Mouse (Mus musculus): Measurements from ENCODE around the gene Fbxl18. TPM values are rescaled to one million over a fixed set of nuclear protein-coding genes. Genes with fewer than 3 reads are reported as not detected.

The Fbxl18 gene
- polyA plus RNA-seq (2015; fragmentation: Nextera tagmentation; extraction: Ambion mirVana), result 40.1 and 40.4 TPM in 2 replicates

- peak within 1 kb of the TSS; percentile 68 for H3K4me3 ChIP-seq (replicated peaks)
- H3K4me2 ChIP-seq (replicated peaks), result peak within 1 kb of the TSS; percentile 94
- H3K4me1 ChIP-seq (replicated peaks), result peaks cover 34% of the 10 kb centered on the region
- ATAC-seq, result peak; percentile 99
- H3K9ac ChIP-seq (replicated peaks), result peak within 1 kb of the TSS; percentile 83
- H3K27me3 ChIP-seq, result no peaks in the 10 kb centered on the region
- peaks cover 17% of the 10 kb centered on the region for H3K36me3 ChIP-seq
- no peaks in the 10 kb centered on the region for H3K9me3 ChIP-seq
- WGBS, result under 1% methylated on average over 40 of the region's 40 CpGs
- H3K27ac ChIP-seq, result peak within 1 kb of the TSS; percentile 86
Observed at GRCm38 (mm10) chr5:142894918-142895613, at the start of gene Fbxl18. TSS of gene Fbxl18 (minus strand) at chr5:142895421.

DNA sequence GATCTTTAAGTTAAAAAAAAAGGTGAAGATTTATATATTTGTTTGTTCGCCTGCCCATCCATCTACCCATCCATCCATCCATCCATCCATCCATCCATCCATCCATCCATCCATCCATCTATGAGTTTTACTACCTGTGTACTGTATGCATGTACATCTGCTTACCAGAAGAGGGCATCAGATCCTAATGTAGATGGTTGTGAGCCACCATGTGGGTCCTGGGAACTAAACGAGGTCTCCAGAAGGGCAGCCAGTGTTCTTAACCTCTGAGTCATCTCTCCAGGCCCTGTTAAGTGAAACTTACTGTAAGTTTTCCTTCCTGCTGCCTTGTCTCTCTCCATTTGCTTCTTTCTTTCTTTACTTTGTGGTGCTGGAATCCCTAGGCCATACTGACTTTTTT, 45.2 kb upstream of the Fbxl18 start:
- ATAC-seq, result no peak
- no peak overlapping the region for H3K4me2 ChIP-seq (replicated peaks)
- WGBS, result 76% methylated on average over 2 of the region's 2 CpGs

GRCm38 (mm10) chr5:142937956-142938727, 42.9 kb upstream of the Fbxl18 start:
- Histone ChIP-seq H3K4me2 (replicated peaks) (no peak overlapping the region), H3K36me3 (no peaks in the 10 kb centered on the region), H3K9me3 (no peaks in the 10 kb centered on the region), H3K9ac (replicated peaks) (no peak overlapping the region), H3K4me3 (replicated peaks) (no peak overlapping the region), H3K4me1 (replicated peaks) (peaks cover 6% of the 10 kb centered on the region), H3K27ac (no peak overlapping the region), H3K27me3 (no peaks in the 10 kb centered on the region)
- 33% methylated on average over 19 of the region's 19 CpGs for WGBS
- ATAC-seq, result no peak

More for the DNA sequence above, 45.2 kb upstream of the Fbxl18 start:
- H3K36me3 ChIP-seq, result no peaks in the 10 kb centered on the region
- H3K9ac ChIP-seq (replicated peaks), result no peak overlapping the region
- H3K27ac ChIP-seq, result no peak overlapping the region
- no peak overlapping the region for H3K4me3 ChIP-seq (replicated peaks)
- H3K27me3 ChIP-seq, result no peaks in the 10 kb centered on the region
- H3K4me1 ChIP-seq (replicated peaks), result peaks cover 6% of the 10 kb centered on the region
- no peaks in the 10 kb centered on the region for H3K9me3 ChIP-seq

DNA sequence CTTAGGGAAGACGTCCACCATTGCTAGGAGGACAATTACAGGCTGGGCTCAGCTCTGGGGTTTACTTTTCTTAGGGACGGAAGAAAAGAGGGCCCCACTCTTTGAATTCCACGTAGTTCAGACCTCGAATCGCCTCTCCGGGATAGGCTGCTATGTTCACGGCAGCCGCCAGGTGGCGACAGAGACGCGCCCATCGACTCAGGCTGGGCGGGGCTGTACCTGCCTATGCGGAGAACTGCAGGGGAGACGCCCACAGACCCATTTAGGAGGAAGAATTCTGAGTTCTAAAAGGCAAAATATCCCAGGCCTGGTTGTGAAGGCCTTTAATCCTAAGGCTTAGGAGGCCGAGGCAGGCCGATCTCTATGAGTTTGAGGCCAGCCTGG, 41.1 kb upstream of the Fbxl18 start:
- no peaks in the 10 kb centered on the region for H3K27me3 ChIP-seq
- H3K9me3 ChIP-seq, result no peaks in the 10 kb centered on the region
- H3K9ac ChIP-seq (replicated peaks), result 0 out of 2 replicates have a peak overlapping the region, but pooled peaks have one; percentile 28
- H3K36me3 ChIP-seq, result no peaks in the 10 kb centered on the region
- peak overlapping the region; percentile 35 for H3K4me2 ChIP-seq (replicated peaks)
- 2% methylated on average over 17 of the region's 17 CpGs for WGBS
- H3K27ac ChIP-seq, result no peak overlapping the region
- H3K4me3 ChIP-seq (replicated peaks), result no peak overlapping the region
- peak; percentile 30 for ATAC-seq
- peaks cover 6% of the 10 kb centered on the region for H3K4me1 ChIP-seq (replicated peaks)

GRCm38 (mm10) chr5:142935642-142936335, 40.6 kb upstream of the Fbxl18 start:
- no peak overlapping the region for H3K4me3 ChIP-seq (replicated peaks)
- no peak overlapping the region for H3K27ac ChIP-seq
- H3K9ac ChIP-seq (replicated peaks), result 0 out of 2 replicates have a peak overlapping the region, but pooled peaks have one; percentile 28
- 14% methylated on average over 13 of the region's 13 CpGs for WGBS
- ATAC-seq, result peak; percentile 70
- H3K27me3 ChIP-seq, result no peaks in the 10 kb centered on the region
- peaks cover 6% of the 10 kb centered on the region for H3K4me1 ChIP-seq (replicated peaks)
- H3K4me2 ChIP-seq (replicated peaks), result peak overlapping the region; percentile 35
- no peaks in the 10 kb centered on the region for H3K9me3 ChIP-seq
- no peaks in the 10 kb centered on the region for H3K36me3 ChIP-seq

DNA sequence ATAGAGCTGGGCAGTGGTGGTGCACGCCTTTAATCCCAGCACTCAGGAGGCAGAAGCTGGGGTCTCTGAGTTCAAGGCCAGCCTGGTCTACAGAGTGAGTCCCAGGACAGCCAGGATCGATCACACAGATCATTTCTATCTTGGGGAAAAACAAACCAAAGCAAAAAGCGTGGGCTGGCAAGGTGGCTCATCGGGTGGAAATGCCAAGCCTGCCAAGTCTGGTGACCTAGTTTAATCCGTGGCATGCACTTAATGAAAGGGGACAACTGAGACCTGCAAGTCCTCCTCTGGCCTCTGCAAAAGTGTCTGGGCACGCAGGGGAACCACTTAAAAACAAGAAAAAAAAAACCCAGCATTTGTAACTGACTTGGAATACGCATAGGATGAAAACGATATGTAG, 37.5 kb upstream of the Fbxl18 start:
- H3K27me3 ChIP-seq, result peaks cover 22% of the 10 kb centered on the region
- H3K4me1 ChIP-seq (replicated peaks), result peaks cover 14% of the 10 kb centered on the region
- no peaks in the 10 kb centered on the region for H3K36me3 ChIP-seq
- ATAC-seq, result no peak
- 80% methylated on average over 8 of the region's 8 CpGs for WGBS
- no peak overlapping the region for H3K9ac ChIP-seq (replicated peaks)
- no peaks in the 10 kb centered on the region for H3K9me3 ChIP-seq
- H3K4me3 ChIP-seq (replicated peaks), result no peak overlapping the region
- no peak overlapping the region for H3K4me2 ChIP-seq (replicated peaks)
- no peak overlapping the region for H3K27ac ChIP-seq

GRCm38 (mm10) chr5:142932084-142932685, 37.0 kb upstream of the Fbxl18 start:
- no peak overlapping the region for H3K4me3 ChIP-seq (replicated peaks)
- H3K4me1 ChIP-seq (replicated peaks), result peaks cover 14% of the 10 kb centered on the region
- no peak overlapping the region for H3K9ac ChIP-seq (replicated peaks)
- H3K4me2 ChIP-seq (replicated peaks), result no peak overlapping the region
- peak; percentile 38; the same call in 1 of the 2 replicates for ATAC-seq
- H3K27ac ChIP-seq, result peak overlapping the region; percentile 25; the same call in 1 of the 2 replicates
- H3K36me3 ChIP-seq, result no peaks in the 10 kb centered on the region
- peaks cover 26% of the 10 kb centered on the region for H3K27me3 ChIP-seq
- no peaks in the 10 kb centered on the region for H3K9me3 ChIP-seq
- 26% methylated on average over 9 of the region's 9 CpGs for whole genome bisulfite sequencing

DNA sequence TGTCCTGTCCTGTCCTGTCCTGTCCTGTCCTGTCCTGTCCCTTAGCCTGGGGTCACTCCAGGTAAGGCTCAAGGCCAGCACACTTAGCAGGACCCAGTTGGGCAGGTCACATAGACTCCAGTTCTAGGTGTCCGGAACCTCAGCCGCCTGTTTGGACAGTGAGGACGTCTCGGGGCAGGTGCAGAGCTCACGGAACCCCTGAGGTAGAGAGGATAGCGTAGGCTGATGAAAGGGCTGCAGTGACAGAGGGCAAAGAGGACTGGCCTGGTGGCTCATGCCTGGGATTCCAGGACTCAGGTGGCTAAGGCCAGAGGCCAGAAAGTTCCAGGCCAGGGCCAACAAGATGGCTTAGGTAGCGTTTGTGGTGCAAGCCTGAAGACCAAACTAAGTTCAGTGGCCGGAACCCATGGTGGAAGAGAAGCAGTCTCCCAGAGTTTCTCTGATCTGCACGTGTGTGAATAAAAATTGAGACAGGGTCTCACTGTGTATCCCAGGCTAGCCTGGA, 36.1 kb upstream of the Fbxl18 start:
- WGBS, result 88% methylated on average over 9 of the region's 9 CpGs
- Histone ChIP-seq H3K4me2 (replicated peaks) (no peak overlapping the region), H3K27me3 (peaks cover 27% of the 10 kb centered on the region), H3K36me3 (no peaks in the 10 kb centered on the region), H3K4me3 (replicated peaks) (no peak overlapping the region), H3K27ac (no peak overlapping the region), H3K9me3 (no peaks in the 10 kb centered on the region), H3K4me1 (replicated peaks) (peaks cover 21% of the 10 kb centered on the region), H3K9ac (replicated peaks) (no peak overlapping the region)
- ATAC-seq, result no peak

GRCm38 (mm10) chr5:142929400-142929752, 34.2 kb upstream of the Fbxl18 start:
- Histone ChIP-seq H3K4me2 (replicated peaks) (peak overlapping the region; percentile 56), H3K9me3 (no peaks in the 10 kb centered on the region)

DNA sequence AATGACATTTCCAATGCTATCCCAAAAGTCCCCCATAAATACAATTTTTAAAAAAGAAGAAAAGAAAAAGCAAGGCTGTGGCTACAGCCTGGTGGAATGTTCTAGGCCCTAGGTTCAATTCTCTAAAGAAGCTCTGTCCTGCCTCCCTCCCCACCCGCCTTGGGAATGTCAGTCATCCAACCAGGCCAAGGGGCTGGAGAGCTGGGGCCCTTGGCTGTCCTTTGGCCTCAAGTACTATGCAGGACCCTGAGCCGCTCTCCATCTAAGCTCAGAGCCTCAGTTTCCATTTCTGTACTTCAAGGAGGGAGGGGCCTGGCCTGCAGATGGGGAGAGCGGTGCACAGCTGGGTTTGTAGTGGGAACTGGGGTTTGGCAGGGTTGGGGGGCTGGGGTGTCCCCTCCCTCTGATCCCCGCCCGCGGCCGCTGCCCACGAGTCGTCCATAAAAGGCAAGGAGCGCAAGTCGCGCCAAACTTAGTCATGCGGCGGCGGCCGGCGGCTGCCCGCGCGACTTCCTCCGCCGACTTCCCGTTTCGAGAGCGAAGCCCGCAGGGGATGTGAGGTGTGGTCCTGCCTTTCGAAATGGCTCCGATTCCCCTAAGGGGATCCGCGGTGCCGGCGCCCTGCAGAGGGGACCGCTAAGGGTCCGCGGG, 33.7 kb upstream of the Fbxl18 start:
- ATAC-seq, result no peak
- Histone ChIP-seq H3K27ac (0 out of 2 replicates have a peak overlapping the region, but pooled peaks have one; percentile 1), H3K27me3 (peaks cover 27% of the 10 kb centered on the region), H3K4me1 (replicated peaks) (peaks cover 20% of the 10 kb centered on the region), H3K4me2 (replicated peaks) (peak overlapping the region; percentile 56), H3K9ac (replicated peaks) (peak overlapping the region; percentile 63), H3K36me3 (no peaks in the 10 kb centered on the region), H3K9me3 (no peaks in the 10 kb centered on the region), H3K4me3 (replicated peaks) (peak overlapping the region; percentile 33)
- 4% methylated on average over 32 of the region's 35 CpGs for WGBS

More at GRCm38 (mm10) chr5:142929400-142929752, 34.2 kb upstream of the Fbxl18 start:
- Histone ChIP-seq H3K36me3 (no peaks in the 10 kb centered on the region), H3K9ac (replicated peaks) (peak overlapping the region; percentile 63), H3K4me1 (replicated peaks) (peaks cover 20% of the 10 kb centered on the region), H3K4me3 (replicated peaks) (peak overlapping the region; percentile 33), H3K27ac (0 out of 2 replicates have a peak overlapping the region, but pooled peaks have one; percentile 1), H3K27me3 (peaks cover 27% of the 10 kb centered on the region)
- 24% methylated on average over 4 of the region's 4 CpGs for WGBS
- ATAC-seq, result no peak

- H3K27me3 ChIP-seq, result peaks cover 27% of the 10 kb centered on the region
Observed at GRCm38 (mm10) chr5:142927341-142927930, 32.2 kb upstream of the Fbxl18 start.

More at GRCm38 (mm10) chr5:142927341-142927930, 32.2 kb upstream of the Fbxl18 start:
- ATAC-seq, result no peak
- Histone ChIP-seq H3K36me3 (no peaks in the 10 kb centered on the region), H3K9me3 (no peaks in the 10 kb centered on the region), H3K4me1 (replicated peaks) (peaks cover 20% of the 10 kb centered on the region), H3K4me2 (replicated peaks) (no peak overlapping the region), H3K27ac (no peak overlapping the region), H3K4me3 (replicated peaks) (no peak overlapping the region), H3K9ac (replicated peaks) (no peak overlapping the region)
- WGBS, result 96% methylated on average over 12 of the region's 12 CpGs

Data from midbrain, embryonic 13.5 days (tissue).